Mouse (Mus musculus): ENCODE measurements around the gene Prss58. TPM values are rescaled to one million over a fixed set of nuclear protein-coding genes. Genes with fewer than 3 reads are reported as not detected.

Gene Prss58
- polyA plus RNA-seq (2014; fragmentation: Nextera tagmentation; extraction: Ambion mirVana), result not detected in 2 replicates

- Histone ChIP-seq H3K4me1 (ENCODE audit: insufficient read depth) (no peaks in the 10 kb centered on the region), H3K4me3 (ENCODE audit: low read depth, low read length) (no peak within 1 kb of the TSS), H3K27me3 (ENCODE audit: insufficient read depth, low read length) (no peaks in the 10 kb centered on the region), H3K9ac (no peak within 1 kb of the TSS), H3K27ac (ENCODE audit: low read depth) (no peak within 1 kb of the TSS), H3K4me2 (no peak within 1 kb of the TSS), H3K36me3 (ENCODE audit: insufficient read depth) (no peaks in the 10 kb centered on the region), H3K9me3 (ENCODE audit: low read depth, low read length) (no peaks in the 10 kb centered on the region)
- no peak for TF ChIP-seq CTCF (IDR thresholded peaks at IDR 0.05; ENCODE audit: low read depth)
- DNase-seq (no peak), ATAC-seq (ENCODE audit: insufficient read depth) (no peak)
These were observed at the start of gene Prss58 for GRCm38 (mm10) chr6:40900287-40900686. Prss58 (minus strand) TSS chr6:40900387.

GRCm38 (mm10) chr6:40940457-40940856, 40.3 kb upstream of the Prss58 start, which contains the start of gene 1700074P13Rik:
1700074P13Rik (minus strand) TSS chr6:40940557.
- Histone ChIP-seq H3K4me3 (ENCODE audit: low read depth, low read length) (no peak within 1 kb of the TSS), H3K4me2 (no peak within 1 kb of the TSS), H3K4me1 (ENCODE audit: insufficient read depth) (no peaks in the 10 kb centered on the region), H3K27ac (ENCODE audit: low read depth) (no peak within 1 kb of the TSS), H3K36me3 (ENCODE audit: insufficient read depth) (no peaks in the 10 kb centered on the region), H3K9ac (no peak within 1 kb of the TSS), H3K27me3 (ENCODE audit: insufficient read depth, low read length) (no peaks in the 10 kb centered on the region), H3K9me3 (ENCODE audit: low read depth, low read length) (no peaks in the 10 kb centered on the region)
- DNase-seq (no peak), ATAC-seq (ENCODE audit: insufficient read depth) (no peak)
- TF ChIP-seq CTCF (IDR thresholded peaks at IDR 0.05; ENCODE audit: low read depth), result no peak
- WGBS, result 90% methylated on average over 10 of the region's 10 CpGs

- no peaks in the 10 kb centered on the region for H3K4me1 ChIP-seq (ENCODE audit: insufficient read depth)
- no peaks in the 10 kb centered on the region for H3K36me3 ChIP-seq (ENCODE audit: insufficient read depth)
- H3K27ac ChIP-seq (ENCODE audit: low read depth), result no peak overlapping the region
- WGBS, result 79% methylated on average over 4 of the region's 4 CpGs
- TF ChIP-seq CTCF (IDR thresholded peaks at IDR 0.05; ENCODE audit: low read depth), result no peak
- H3K9ac ChIP-seq, result no peak overlapping the region
- DNase-seq, result no peak
- H3K4me2 ChIP-seq, result no peak overlapping the region
- no peak for ATAC-seq (ENCODE audit: insufficient read depth)
- H3K4me3 ChIP-seq (ENCODE audit: low read depth, low read length), result no peak overlapping the region
- H3K9me3 ChIP-seq (ENCODE audit: low read depth, low read length), result no peaks in the 10 kb centered on the region
- no peaks in the 10 kb centered on the region for H3K27me3 ChIP-seq (ENCODE audit: insufficient read depth, low read length)
These were observed 19.8 kb upstream of the Prss58 start for GRCm38 (mm10) chr6:40919954-40920353.

GRCm38 (mm10) chr6:40894716-40895115, 5.5 kb downstream of the Prss58 start:
- Histone ChIP-seq H3K36me3 (ENCODE audit: insufficient read depth) (no peaks in the 10 kb centered on the region), H3K4me3 (ENCODE audit: low read depth, low read length) (no peak overlapping the region), H3K9me3 (ENCODE audit: low read depth, low read length) (no peaks in the 10 kb centered on the region), H3K27ac (ENCODE audit: low read depth) (no peak overlapping the region), H3K4me2 (no peak overlapping the region), H3K9ac (no peak overlapping the region), H3K27me3 (ENCODE audit: insufficient read depth, low read length) (no peaks in the 10 kb centered on the region), H3K4me1 (ENCODE audit: insufficient read depth) (no peaks in the 10 kb centered on the region)
- ATAC-seq (ENCODE audit: insufficient read depth) (no peak), DNase-seq (no peak)
- no peak for TF ChIP-seq CTCF (IDR thresholded peaks at IDR 0.05; ENCODE audit: low read depth)
- WGBS, result 56% methylated on average over 1 of the region's 1 CpGs

- H3K4me2 ChIP-seq, result no peak overlapping the region
- no peaks in the 10 kb centered on the region for H3K4me1 ChIP-seq (ENCODE audit: insufficient read depth)
- no peaks in the 10 kb centered on the region for H3K27me3 ChIP-seq (ENCODE audit: insufficient read depth, low read length)
- no peak for ATAC-seq (ENCODE audit: insufficient read depth)
- peak; percentile 30 for DNase-seq
- H3K4me3 ChIP-seq (ENCODE audit: low read depth, low read length), result no peak overlapping the region
- H3K27ac ChIP-seq (ENCODE audit: low read depth), result no peak overlapping the region
- no peak overlapping the region for H3K9ac ChIP-seq
- no peaks in the 10 kb centered on the region for H3K9me3 ChIP-seq (ENCODE audit: low read depth, low read length)
- TF ChIP-seq CTCF (IDR thresholded peaks at IDR 0.05; ENCODE audit: low read depth), result peak; percentile 46
- 38% methylated on average over 7 of the region's 7 CpGs for WGBS
- H3K36me3 ChIP-seq (ENCODE audit: insufficient read depth), result no peaks in the 10 kb centered on the region
These were observed 6.6 kb downstream of the Prss58 start for GRCm38 (mm10) chr6:40893577-40893976.

- WGBS, result 69% methylated on average over 4 of the region's 4 CpGs
- H3K27ac ChIP-seq (ENCODE audit: low read depth), result no peak overlapping the region
- no peak for DNase-seq
- TF ChIP-seq CTCF (IDR thresholded peaks at IDR 0.05; ENCODE audit: low read depth), result no peak
- no peaks in the 10 kb centered on the region for H3K4me1 ChIP-seq (ENCODE audit: insufficient read depth)
- H3K36me3 ChIP-seq (ENCODE audit: insufficient read depth), result no peaks in the 10 kb centered on the region
- no peaks in the 10 kb centered on the region for H3K9me3 ChIP-seq (ENCODE audit: low read depth, low read length)
- H3K4me3 ChIP-seq (ENCODE audit: low read depth, low read length), result no peak overlapping the region
- no peak for ATAC-seq (ENCODE audit: insufficient read depth)
- H3K4me2 ChIP-seq, result no peak overlapping the region
- no peak overlapping the region for H3K9ac ChIP-seq
- H3K27me3 ChIP-seq (ENCODE audit: insufficient read depth, low read length), result no peaks in the 10 kb centered on the region
These were observed 8.4 kb downstream of the Prss58 start for GRCm38 (mm10) chr6:40891754-40892153.

- DNase-seq, result no peak
- no peak overlapping the region for H3K4me2 ChIP-seq
- 42% methylated on average over 1 of the region's 1 CpGs for WGBS
- no peak overlapping the region for H3K4me3 ChIP-seq (ENCODE audit: low read depth, low read length)
- H3K27me3 ChIP-seq (ENCODE audit: insufficient read depth, low read length), result no peaks in the 10 kb centered on the region
- TF ChIP-seq CTCF (IDR thresholded peaks at IDR 0.05; ENCODE audit: low read depth), result no peak
- H3K9me3 ChIP-seq (ENCODE audit: low read depth, low read length), result no peaks in the 10 kb centered on the region
- ATAC-seq (ENCODE audit: insufficient read depth), result no peak
- H3K9ac ChIP-seq, result no peak overlapping the region
- no peak overlapping the region for H3K27ac ChIP-seq (ENCODE audit: low read depth)
- H3K4me1 ChIP-seq (ENCODE audit: insufficient read depth), result no peaks in the 10 kb centered on the region
- no peaks in the 10 kb centered on the region for H3K36me3 ChIP-seq (ENCODE audit: insufficient read depth)
These were observed 9.2 kb downstream of the Prss58 start for GRCm38 (mm10) chr6:40890973-40891372.

- Histone ChIP-seq H3K27me3 (ENCODE audit: insufficient read depth, low read length) (no peaks in the 10 kb centered on the region), H3K36me3 (ENCODE audit: insufficient read depth) (no peaks in the 10 kb centered on the region), H3K4me1 (ENCODE audit: insufficient read depth) (no peaks in the 10 kb centered on the region), H3K9ac (no peak within 1 kb of the TSS), H3K4me2 (no peak within 1 kb of the TSS), H3K27ac (ENCODE audit: low read depth) (no peak within 1 kb of the TSS), H3K9me3 (ENCODE audit: low read depth, low read length) (no peaks in the 10 kb centered on the region), H3K4me3 (ENCODE audit: low read depth, low read length) (no peak within 1 kb of the TSS)
- TF ChIP-seq CTCF (IDR thresholded peaks at IDR 0.05; ENCODE audit: low read depth), result no peak
- ATAC-seq (ENCODE audit: insufficient read depth), result no peak
- DNase-seq, result no peak
- WGBS, result 87% methylated on average over 3 of the region's 3 CpGs
These were observed 12.8 kb downstream of the Prss58 start, which contains the start of gene Moxd2 for GRCm38 (mm10) chr6:40887394-40887793. Moxd2 (minus strand) TSS chr6:40887494.
